Mouse (Mus musculus) E14TG2a.4 (cell line): ENCODE measurements around the gene Megf8.

Experiments used
- CTCF ChIP-seq: conservative IDR thresholded peaks from 2 replicates; pipeline ENCODE4 v1.5.1; 2014; ENCODE audit warnings: low read length
- NANOG ChIP-seq: IDR thresholded peaks from 2 replicates; pipeline ENCODE4 v1.6.1; 2014; ENCODE audit warnings: borderline replicate concordance, low read length, mixed read lengths
- POU5F1 ChIP-seq: IDR thresholded peaks from 2 replicates; pipeline ENCODE4 v1.6.1; 2014; ENCODE audit warnings: low read length, borderline replicate concordance

DNA sequence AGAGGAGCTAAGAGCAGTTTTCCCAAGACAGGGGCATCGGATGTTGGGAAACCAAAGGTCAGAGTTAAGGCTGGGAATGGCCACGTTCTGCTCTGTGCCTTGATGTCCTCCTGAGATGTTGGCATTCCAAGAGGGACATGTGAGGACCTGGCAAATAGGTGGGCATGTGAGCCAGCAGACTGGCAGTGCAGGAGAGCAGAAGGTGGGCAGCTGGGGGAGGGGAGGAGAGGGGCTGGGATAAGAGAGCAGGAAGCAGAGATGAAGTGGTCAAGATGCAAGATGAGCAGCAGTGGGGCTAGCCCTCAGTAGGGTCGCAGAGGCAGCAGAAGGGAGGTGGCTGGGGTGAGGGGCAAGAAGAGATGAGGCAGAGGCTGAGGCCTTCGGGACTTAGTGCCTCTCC, 66.9 kb downstream of the Megf8 start:
- no peak for TF ChIP-seq CTCF
- no peak for TF ChIP-seq POU5F1
- no peak for TF ChIP-seq NANOG
